Mouse (Mus musculus): ENCODE measurements around the gene Shisa5.

Gene Shisa5

GRCm38 (mm10) chr9:109038086-109038895, at the start of gene Shisa5:
TSS of gene Shisa5 (plus strand) at chr9:109038565.
- DNase-seq (ENCODE audit: low spot score in 2 of 2) = peak; percentile 72 to 83

GRCm38 (mm10) chr9:108989802-108990461, 48.4 kb upstream of the Shisa5 start:
- DNase-seq (ENCODE audit: low spot score in 2 of 2) = no peak

GRCm38 (mm10) chr9:108990462-108990820, 47.9 kb upstream of the Shisa5 start:
- no peak for DNase-seq (ENCODE audit: low spot score in 2 of 2)

DNA sequence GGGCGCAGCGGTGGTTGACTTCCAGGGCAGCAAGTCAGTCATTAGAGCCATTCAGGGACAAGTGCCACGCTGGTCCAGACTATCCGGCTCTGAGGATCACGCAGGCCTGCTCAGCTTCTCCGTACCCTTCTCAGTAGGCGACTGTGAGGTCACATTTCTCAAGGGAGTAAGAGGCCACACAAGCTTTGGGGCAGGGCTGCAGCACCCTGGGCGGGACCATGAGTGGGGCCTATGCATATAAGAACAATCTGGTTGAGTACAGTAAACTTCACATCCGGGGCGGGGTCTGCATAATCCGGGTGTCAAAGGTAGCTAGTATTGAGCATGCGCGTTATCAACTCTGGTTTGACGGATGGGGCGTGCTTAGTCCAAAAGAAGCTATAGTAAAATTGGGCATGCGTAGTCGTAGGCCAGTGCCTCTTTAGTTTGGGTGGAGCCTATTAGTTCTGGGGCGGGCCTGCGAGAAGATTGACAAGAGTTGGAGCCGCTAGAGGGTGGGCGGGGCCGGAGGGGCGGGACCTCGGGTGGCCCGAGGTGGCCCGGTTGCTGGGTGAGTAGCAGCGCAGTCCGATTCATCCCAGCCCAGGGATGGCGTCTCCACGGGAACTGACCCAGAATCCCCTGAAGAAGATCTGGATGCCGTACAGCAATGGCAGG, 46.8 kb upstream of the Shisa5 start, which contains the start of gene Pfkfb4:
Gene Pfkfb4, plus strand, starts transcription at position 351 of the 657 bp plus-strand sequence.
- DNase-seq (ENCODE audit: low spot score in 2 of 2) = peak; percentile 90 to 96

DNA sequence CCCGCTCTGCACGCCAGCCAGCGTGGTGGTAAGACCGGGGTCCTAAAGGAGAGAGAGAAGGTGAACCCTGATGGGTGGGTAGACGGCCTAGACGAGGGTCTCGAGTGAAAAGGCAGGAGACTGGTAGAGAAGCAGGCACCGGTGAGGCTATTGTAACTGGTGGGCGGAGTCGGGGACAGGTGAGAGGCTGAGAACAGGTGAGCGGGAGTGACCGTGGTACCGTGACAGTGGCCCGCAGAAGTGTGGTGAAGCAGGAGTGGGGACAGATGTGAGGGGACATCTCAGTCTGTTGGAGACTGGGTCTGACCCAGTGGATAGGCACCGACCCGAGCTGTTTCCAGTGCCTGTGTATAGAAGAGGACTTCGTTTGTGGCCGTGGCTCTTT, 46.3 kb upstream of the Shisa5 start:
- DNase-seq (ENCODE audit: low spot score in 2 of 2) = no peak

DNA sequence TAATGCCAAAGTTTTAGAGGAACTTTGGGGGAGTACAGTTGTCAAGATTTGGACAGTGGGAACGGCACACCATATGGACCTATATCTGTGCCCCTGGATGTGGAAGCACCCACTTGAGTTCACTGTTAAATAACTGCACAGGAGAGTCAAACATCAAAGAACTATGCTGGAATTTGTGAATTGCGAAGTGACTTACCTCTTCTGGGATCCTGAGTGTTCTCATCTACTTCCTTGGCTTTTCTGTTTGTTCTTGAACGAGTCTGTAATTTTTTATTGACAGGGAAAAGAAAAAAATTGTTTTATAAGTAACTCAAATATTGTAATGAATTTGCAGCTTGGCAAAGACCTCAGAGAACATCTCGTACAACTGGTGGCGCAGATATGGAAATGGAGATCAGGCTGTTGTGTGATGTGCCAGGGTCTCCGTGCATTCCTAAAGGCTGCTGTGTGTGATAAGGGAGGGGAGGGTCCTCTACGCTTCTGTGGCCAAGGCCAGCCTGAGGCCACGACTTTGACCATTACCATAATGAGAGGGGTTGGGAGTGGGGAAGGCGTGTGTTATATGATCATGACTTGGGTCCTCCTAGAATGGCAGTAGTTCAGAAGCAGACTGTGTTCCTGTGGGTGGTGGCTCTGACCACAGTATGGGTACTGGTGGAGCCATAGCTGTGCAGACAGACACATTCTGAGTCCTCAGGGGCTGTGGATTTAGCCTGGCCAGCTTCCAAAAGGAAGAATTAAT, 45.6 kb upstream of the Shisa5 start:
- DNase-seq (ENCODE audit: low spot score in 2 of 2) = no peak

GRCm38 (mm10) chr9:108996411-108996810, 42.0 kb upstream of the Shisa5 start:
- DNase-seq (ENCODE audit: low spot score in 2 of 2) = no peak

DNA sequence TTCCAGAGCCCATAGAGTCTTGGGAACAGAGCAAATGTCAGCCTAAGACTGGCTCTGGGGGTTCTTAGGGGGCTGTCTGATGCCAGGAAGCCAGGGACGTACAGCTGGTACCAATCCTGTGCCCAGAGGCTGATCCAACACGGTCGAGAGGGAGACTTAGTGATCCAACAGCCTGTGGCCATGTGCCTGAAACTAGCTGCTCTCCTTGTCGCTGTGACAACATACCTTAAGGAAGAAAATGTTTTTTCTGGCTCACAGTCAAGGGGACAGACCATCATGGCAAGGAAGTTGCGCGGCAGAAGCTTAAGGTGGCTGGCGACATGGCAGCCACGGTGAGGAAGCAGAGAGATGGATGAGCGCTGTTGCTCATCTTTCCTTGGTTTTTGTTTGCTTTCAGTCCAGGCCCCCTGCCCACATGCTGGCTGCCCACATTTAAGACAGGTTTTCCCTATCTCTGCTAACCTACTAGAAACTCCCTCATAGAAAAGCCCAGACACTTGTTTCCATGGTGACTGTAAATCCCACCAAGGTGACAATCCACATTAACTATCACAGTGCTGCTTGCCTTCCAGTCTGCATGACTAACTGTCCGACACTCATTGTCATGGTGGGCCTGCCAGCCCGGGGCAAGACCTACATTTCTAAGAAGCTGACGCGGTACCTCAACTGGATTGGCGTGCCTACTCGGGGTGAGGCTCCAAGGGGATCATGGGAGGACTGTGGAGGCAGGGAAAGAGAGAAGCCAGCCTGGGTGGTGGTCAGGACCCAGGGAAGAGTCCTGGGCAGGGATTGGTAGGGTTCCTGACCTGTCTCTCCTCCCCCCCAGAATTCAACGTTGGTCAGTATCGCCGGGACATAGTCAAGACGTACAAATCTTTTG, 39.8 kb upstream of the Shisa5 start:
- no peak for DNase-seq (ENCODE audit: low spot score in 2 of 2)

DNA sequence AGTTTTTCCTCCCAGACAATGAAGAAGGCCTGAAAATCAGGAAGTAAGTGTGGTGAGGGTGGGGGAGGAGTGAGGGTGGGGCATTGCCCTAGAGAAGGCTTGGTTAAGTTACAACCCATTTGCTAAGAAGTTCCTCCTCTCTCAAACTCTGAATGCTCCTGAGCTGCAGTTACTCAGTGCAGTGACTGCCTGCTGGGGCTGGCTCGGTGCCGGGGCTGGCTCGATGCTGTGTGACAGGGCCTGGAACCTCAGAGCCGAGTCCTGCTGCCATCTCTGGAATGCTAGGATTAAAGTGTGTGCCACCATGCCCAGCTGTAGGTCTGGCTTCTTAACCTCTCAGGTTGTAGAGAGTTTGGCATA, 39.2 kb upstream of the Shisa5 start:
- DNase-seq (ENCODE audit: low spot score in 2 of 2) = no peak

- peak in 1 of 2 experiments; percentile 66 for DNase-seq (ENCODE audit: low spot score in 2 of 2)
Measured at GRCm38 (mm10) chr9:109000726-109001125, 37.6 kb upstream of the Shisa5 start.

GRCm38 (mm10) chr9:109003201-109003600, 35.2 kb upstream of the Shisa5 start:
- DNase-seq (ENCODE audit: low spot score in 2 of 2) = no peak

- DNase-seq (ENCODE audit: low spot score in 2 of 2) = no peak
Measured at GRCm38 (mm10) chr9:109007025-109007780, 31.2 kb upstream of the Shisa5 start.

- no peak for DNase-seq (ENCODE audit: low spot score in 2 of 2)
Measured at GRCm38 (mm10) chr9:109008081-109008480, 30.3 kb upstream of the Shisa5 start.

GRCm38 (mm10) chr9:109008994-109009635, 29.2 kb upstream of the Shisa5 start:
- DNase-seq (ENCODE audit: low spot score in 2 of 2) = no peak

GRCm38 (mm10) chr9:109009636-109010315, 28.6 kb upstream of the Shisa5 start:
- peak in 1 of 2 experiments; percentile 58 for DNase-seq (ENCODE audit: low spot score in 2 of 2)

GRCm38 (mm10) chr9:109010316-109010690, 28.1 kb upstream of the Shisa5 start:
- no peak for DNase-seq (ENCODE audit: low spot score in 2 of 2)

DNA sequence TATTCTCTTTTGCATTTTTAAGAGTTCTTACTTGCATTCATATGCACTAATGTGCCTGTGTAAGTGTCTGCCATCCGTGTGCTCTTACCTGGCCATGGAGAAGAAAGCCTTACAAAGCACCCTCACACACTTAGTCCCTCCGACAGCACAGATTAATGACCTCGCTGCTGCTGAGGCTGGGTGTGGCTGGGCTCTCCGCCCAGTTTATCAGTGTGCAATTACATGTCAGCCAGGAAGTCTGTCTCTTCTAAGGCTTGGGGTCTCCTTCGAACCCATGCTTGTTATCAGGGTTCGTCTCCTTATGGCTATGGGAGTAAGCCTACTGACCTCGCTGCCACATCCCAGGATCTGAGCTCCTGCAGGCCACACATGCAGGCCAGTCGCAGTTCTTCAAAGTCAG, 23.0 kb upstream of the Shisa5 start:
- no peak for DNase-seq (ENCODE audit: low spot score in 2 of 2)

GRCm38 (mm10) chr9:109016973-109017604, 21.3 kb upstream of the Shisa5 start:
- DNase-seq (ENCODE audit: low spot score in 2 of 2) = no peak

GRCm38 (mm10) chr9:109021428-109021827, 16.9 kb upstream of the Shisa5 start:
- DNase-seq (ENCODE audit: low spot score in 2 of 2) = no peak

Data from urinary bladder, postnatal 36 days (tissue).